Mouse (Mus musculus) MEL (cell line): ENCODE measurements around the gene Fam167b.

Experiments used
- MAX ChIP-seq: IDR thresholded peaks from 2 replicates; pipeline ENCODE4 v1.6.1; 2011; ENCODE audit warnings: low read length, improper control_type of control experiment
- POLR2A ChIP-seq, 2 experiments: IDR thresholded peaks; 2 replicates each; pipeline ENCODE4 v1.6.1; 2011 to 2012; ENCODE audit warnings: low read length in 2 of 2, mild to moderate bottlenecking in 2 of 2, control low read depth in 1 of 2, improper control_type of control experiment in 1 of 2, low read depth in 1 of 2, moderate library complexity in 1 of 2; ENCODE audit not compliant: control insufficient read depth in 1 of 2, insufficient read depth in 1 of 2, poor library complexity in 1 of 2
- TBP ChIP-seq: IDR thresholded peaks from 2 replicates; pipeline ENCODE4 v1.8.0; 2011; ENCODE audit warnings: low read depth, low read length, improper control_type of control experiment
- ZMIZ1 ChIP-seq: IDR thresholded peaks from 2 replicates; pipeline ENCODE4 v1.6.1; 2012; ENCODE audit warnings: low read depth, mild to moderate bottlenecking, inconsistent platforms, low read length, improper control_type of control experiment, moderate library complexity

- TF ChIP-seq ZMIZ1 (no peak), TBP (no peak), MAX (no peak), POLR2A (IDR thresholded peaks at IDR 0.05; ENCODE audit: control insufficient read depth in 1 of 2, insufficient read depth in 1 of 2, low read depth in 1 of 2, low read length in 2 of 2, poor library complexity in 1 of 2) (no peak)
Measured at GRCm38 (mm10) chr4:129570028-129570427, 8.3 kb downstream of the Fam167b start.
